Mouse (Mus musculus): ENCODE data around the gene Myl6b.
"Not testable (repeated sequence)": the region's sequence is repeated elsewhere in the genome, so short reads cannot be mapped to it uniquely, and the experiment has no call there.

Gene Myl6b

DNA sequence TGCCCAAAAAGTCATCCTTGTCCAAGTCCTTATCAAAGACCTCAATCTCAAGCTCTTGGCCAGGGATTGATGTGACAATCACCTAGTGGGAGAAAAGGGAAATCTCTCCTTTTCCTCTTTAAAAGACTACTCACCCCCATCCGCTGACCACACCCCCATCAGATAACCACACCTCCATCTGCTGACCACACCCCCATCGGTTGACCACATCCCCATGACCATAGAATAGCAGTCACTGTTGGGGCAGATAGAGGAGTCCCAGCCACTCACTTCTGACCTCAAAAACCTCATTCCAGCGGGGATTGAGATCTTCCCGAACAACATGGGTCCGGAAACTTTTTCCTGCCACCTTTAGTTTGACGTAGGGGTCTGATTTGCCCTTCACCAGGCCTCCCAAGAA lies 18.2 kb upstream of the Myl6b start:
- DNase-seq = no peak

DNA sequence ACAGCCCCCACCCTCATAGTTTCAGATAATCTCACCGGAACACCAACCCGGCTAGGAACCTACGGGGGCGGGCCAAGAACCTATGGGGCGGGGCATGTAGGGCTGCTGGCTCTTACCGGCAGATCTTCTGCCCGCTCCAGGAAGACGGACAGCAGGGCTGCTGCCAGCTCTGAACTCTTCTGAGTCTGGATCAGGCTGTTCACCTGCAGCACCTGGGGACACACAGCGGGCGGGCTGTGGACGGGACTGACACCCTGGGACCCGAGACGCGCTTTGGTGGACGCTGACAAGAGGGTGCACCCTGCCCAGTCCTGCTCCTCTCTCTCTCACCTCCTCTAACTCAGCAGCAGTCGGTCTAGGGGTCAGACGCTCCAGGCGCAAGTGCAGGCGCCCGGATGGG lies 17.5 kb upstream of the Myl6b start:
- no peak for DNase-seq

DNA sequence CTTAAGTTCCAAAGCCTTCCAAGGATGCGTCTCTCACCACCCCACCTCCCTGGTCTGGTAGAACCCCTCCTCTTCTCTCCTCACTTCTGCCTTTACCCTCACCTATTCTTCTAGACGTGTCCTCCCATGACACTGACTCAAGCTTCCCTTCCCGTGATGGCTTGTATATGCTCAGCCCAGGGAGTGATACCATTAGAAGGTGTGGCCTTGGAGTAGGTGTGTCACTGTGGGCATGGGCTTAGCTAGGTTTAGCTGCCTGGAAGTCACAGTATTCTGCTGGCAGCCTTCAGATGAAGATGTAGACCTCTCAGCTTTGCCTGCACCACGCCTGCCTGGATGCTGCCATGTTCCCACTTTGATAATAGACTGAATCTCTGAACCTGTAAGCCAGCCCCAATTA lies 16.6 kb upstream of the Myl6b start:
- DNase-seq = no peak

DNA sequence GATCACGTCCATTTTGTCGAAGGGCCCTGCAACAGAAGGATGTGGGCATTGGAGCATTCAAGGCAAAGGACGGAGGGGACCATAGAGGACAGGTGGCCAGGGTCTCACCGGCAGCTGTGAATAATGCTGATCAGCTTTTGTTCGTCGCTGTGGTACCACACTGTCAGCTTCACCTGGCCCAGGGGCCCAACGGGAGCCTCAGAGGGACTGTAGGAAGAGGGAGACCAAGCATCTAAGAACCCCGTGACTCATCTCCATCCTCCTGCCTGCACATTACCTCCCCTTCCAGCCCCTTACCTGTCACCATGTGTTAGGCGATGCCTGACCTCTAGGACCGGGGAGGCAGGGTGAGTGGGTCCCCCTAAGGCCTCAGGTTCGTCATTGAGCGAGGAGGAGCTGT lies 13.3 kb upstream of the Myl6b start:
- DNase-seq = no peak

DNA sequence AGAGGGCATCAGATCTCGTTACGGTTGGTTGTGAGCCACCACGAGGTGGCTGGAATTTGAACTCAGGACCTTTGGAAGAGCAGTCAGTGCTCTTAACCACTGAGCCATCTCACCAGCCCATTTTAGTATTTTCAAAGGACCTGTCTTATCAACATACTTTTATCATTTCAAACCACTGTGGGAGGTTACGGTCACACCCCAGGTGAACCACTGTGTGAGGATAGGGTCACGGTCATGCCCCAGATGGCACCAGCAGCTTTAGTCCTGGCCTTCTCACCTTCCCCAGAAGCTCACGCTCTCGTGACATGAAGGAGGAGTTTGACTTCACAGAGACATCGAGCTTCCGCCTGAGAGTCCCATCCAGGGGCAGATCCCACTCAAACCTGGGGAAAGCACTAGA lies 12.7 kb upstream of the Myl6b start:
- no peak for DNase-seq

DNA sequence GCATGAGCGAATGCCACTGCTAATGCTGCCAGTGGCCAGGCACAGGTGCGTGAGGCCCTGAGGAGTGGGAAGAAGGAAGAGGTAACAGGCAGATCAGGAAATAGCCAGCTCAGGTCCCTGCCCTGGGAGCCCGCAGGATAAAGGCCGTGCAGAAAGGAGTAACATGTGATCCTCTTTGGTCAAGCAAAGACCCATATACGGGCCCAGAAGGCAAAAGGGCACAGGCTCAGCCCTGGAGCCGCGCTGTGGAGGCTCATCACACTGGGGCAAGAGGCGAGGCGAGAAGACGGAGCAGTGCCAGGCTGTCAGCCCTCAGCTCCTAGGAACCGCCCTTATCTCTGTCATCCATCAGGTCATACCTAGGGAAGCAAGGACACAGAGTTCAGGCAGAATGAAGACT lies 11.8 kb upstream of the Myl6b start:
- DNase-seq = no peak

DNA sequence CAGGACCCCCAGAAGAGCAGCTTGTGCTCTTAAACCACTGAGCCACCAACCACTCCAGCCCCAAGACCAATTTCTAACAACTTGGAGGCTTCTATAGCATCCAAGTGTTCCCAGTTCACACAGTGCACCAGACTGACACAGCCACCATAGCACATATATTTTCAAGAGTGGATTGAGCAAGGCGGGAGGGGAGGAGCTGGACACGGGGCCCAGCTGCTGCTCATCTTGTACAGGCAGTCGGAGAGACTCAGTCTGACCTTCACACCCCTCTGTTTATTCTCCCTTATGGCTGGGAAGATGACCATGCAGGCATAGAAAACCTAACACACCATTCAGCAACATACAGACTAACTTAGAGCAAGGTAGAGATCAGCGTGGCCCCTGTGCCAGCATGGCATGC lies 11.3 kb upstream of the Myl6b start:
- DNase-seq = no peak

DNA sequence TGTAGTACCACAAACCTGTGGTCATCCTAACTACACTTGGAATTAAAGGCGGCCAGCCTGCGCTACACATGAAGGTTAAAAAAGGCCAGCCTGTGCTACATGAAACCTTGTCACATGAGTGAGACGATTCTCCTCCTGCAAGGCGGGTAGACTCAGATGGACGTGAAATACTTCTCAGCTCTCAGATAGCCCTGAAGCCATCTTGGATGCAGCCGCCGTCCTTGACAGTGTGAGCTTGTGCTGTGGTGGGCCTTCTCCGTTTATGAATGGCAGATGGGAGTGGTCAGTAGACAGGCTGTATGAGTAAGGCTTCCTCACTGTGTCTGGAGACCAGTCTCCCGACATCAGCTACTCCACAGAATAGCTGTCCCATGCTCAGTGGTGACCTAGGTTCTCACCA lies 10.7 kb upstream of the Myl6b start:
- no peak for DNase-seq

DNA sequence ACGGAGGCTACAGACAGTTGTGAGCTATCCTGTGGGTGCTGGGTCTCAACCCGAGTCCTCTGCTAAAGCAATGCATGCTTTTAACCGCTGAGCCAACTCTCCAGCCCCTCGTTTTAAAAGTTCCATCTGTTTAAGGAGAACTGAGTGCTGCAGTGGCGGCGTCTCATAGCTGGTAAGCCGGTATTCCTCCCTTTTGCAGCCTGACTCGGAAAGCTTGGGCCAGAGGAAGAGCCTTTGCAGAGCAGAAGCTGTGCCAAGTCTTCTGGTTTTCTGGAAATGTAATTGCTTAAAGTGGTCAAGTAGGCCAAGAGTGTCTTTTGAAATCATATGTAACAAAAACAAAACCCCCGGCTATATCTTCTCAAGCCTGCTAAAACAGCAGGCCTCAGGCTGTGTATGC lies 9.8 kb upstream of the Myl6b start:
- no peak for DNase-seq

DNA sequence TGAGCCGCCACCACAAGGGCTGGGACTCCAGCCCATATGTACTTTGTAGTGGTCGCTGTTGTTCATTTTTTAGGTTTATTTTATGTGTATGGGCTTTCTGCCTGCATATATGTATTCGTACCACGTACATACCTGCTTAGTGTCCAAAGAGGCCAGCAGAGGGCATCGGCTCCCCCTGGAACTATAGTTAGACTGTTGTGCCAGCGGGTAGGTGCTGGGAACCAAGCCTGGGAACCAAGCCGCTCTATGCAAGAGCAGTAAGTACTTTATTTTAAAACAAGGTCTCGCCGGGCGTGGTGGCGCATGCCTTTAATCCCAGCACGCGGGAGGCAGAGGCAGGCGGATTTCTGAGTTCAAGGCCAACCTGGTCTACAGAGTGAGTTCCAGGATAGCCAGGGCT lies 7.5 kb upstream of the Myl6b start:
- no peak for DNase-seq

DNA sequence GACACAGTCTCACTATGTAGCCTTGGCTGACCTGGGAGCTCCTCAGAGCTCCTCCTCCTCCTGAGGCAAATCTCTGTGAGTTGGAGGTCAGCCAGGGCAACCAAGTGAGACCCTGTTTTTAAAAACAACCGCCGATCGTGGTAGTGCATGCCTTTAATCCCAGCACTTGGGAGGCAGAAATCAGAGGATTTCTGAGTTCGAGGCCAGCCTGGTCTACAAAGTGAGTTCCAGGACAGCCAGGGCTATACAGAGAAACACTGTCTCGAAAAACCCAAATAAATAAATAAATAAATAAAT lies 6.8 kb upstream of the Myl6b start:
- not testable (repeated sequence) for DNase-seq

DNA sequence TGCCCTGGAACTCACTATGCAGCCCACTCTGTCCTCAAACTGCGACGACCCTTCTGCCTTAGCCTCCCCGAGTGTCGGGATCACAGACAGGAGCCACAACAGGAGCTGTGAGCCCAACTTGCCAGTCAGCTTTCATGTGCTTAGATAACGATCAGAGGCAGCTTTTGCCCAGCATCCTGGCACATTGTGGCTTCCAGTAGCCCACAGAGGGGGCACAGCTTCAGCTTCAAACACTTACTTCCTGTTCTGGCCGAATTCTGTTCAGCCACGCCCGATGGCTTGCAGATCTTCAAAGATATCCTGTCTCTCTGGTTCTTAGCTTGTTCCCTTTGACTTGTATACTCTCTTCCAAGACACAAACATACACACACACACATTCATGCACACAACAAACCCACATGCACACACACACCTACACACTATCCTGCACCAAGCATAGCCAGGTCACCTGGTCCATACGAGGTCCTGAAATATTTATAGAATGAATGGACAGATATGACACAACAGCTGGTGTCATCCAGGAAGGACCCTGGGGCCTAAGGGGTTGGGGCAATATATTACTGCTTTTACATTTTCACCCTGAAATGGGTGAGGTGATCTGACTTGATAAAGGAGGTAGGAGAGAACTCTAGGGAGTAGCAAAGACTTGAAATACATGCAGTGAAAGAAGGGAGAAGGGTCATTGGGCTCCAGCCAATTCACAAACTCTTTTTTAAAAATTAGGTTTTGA lies 6.3 kb upstream of the Myl6b start:
- no peak for DNase-seq

DNA sequence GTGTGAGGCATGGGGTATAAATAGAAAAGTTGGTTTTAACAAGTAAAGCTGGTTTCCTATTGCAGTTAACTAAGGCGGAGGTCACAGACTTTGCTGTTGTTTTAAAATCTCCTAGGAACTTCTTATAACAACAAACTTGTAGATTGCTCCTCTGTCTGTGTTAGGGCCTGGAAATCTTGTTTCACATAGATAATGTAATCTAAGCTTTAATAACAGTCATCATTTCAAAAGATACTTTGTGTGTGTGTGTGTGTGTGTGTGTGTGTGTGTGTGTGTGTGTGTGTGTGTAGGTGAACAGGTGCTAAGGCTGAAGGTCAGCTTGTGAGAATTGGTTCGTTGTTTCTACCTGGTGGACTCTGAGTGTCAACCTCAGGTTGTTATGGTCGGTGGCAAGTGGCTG lies 5.5 kb upstream of the Myl6b start:
- no peak for DNase-seq

DNA sequence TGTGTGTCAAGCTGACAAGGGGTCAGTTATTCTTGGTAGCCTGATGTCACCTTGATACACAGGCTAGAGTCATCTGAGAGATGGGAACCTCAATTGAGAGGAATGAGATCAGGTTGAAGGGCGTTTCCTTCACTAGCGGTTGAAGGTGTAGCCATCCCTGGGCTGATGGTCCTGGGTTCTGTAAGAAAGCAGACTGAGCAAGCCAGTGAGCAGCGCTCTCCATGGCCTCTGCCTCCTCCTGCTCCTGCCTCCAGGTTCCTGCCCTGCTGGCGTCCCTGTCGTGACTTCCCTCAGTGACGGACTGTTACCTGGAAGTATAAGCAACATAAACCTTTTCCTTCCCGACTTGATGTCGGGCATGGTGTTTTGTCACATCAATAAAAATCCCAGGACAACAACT lies 5.0 kb upstream of the Myl6b start:
- no peak for DNase-seq

DNA sequence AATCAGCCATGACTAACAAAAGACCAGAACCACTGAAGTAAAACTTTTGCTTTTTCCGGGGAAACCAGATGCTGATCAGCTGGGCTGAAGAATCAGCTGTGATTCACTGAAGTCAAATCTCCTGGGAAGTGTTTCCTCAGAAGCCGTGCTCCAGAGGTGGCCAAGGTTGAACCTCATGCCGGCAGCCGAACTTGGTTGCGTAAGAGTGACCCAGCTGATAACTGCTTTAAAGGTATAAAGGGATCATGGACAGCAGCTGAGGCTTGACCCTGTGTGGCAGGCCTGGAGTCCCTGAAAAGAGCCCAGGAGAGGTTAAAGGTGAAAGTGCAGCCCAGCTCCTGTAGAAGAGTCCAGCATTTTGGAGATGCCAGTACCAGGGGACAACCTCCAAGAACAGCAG lies 3.9 kb upstream of the Myl6b start:
- DNase-seq = no peak

DNA sequence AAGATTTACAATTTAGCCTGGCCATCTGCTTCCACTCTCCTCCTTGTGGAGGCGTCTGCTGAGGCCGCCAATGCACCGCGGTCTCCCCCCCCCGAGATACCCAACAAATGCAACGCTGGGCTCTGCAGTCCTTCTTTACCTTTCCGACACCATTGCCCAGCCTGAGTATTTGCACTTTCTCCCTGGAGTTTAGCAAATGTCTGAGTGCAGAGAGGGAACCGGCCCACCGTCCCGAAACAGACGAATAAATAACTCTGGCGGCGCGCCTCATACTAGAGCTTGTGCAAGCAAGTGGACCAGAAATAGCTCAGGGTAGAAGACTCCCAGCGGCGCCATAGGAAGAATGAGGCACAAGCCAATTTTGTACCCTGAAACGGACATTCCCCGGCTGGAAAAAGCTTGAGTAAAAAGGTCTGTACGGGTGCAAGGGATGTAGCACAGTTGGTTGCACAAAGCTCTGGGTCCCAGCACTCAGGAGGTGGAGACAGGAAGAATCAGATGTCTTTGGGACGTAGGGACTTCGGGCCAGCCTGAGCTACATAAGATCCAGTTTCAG lies 709 bp upstream of the Myl6b start:
- DNase-seq = no peak

DNA sequence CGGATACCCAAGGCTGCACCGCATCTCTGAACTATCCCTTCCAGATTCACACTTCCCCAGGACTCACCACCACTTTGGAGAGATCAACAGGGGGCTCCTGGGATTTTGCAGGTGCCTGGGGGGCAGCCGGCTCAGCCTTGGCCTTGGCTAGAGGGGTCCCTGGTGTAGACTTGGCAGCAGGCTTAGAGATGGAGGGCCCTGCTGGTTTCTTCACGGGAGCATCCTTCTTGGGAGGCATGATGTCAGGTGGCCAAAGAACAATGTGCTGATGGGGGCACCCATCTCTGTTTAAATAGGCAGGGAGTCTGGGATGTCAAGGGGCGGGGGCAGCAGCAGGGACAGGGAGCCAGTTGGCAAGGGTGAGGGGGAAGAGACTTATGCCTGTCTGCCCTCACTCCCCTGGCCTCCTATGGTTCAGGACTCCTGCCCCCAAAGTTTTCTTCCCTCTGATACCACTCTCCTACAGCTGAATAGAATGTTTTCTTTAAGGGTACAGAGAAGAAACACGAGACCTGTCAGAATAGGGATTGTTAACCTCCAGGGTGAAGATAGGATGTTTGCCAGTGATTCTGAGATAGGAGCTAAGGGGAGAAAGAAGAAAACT lies 1.2 kb downstream of the Myl6b start:
- DNase-seq = no peak

DNA sequence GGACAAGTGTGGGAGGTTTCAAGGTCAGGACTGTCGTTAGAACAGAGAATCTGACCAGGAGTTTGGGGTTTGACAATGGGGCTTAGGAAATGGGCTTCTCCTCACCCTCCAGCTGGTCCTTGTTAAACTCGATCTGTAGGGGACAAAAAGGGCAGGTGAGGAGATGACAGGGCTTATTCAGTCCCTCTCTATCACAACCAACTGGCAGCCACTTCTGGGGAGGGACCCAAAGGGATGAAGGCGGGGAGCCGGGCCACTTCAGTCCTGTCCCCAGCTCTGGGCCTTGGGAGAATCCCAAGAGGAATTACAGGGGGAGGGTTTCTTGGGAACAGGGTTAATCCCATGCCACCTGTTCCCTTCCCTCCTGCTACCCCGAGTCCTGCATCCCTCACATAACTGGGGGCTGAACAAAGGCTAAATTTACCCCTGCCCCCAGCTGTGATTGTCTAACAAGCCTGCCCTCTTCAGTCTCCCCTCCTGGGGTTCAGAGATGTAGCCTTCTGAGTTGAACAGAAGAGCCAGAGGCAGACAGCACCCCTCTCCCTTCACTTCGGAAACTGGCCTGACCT lies 1.9 kb downstream of the Myl6b start:
- no peak for DNase-seq

DNA sequence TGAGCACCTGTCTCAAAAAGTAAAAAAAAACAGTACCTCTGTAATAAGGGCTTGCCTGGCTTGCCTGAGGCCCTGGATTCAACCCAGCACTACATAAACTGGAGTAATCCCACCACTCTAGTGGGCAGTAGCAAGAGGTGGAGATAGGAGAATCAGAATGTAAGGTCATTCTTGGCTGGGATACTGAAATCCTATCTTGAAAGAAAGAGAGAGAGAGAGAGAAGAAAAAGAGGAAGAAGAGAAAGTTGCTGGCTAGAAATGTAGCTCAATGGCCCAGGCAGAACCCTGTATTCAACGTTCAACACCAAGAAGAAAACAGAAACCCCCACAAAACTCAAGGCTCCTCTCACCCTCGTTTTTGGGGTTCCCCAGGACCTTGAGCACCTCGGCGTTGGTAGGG lies 2.6 kb downstream of the Myl6b start:
- no peak for DNase-seq

DNA sequence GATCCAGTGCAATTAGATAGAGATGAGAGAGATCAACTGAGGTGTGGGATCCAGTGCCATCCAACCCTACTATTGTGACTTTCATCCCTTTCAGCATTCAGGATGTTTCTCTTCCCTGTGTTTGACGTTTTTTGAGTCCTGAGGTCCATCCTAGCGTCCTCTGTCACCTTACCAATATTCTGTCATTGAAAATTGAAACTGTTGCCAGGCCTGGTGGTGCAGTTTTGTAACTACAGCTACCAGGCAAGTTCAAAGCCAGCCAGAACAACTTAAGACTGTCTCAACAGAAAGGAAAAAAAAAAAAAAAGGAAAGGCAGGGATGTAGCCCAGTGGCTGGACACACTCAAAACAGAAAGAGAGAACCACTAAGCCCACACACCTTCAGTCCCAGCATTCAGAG lies 3.2 kb downstream of the Myl6b start:
- no peak for DNase-seq

DNA sequence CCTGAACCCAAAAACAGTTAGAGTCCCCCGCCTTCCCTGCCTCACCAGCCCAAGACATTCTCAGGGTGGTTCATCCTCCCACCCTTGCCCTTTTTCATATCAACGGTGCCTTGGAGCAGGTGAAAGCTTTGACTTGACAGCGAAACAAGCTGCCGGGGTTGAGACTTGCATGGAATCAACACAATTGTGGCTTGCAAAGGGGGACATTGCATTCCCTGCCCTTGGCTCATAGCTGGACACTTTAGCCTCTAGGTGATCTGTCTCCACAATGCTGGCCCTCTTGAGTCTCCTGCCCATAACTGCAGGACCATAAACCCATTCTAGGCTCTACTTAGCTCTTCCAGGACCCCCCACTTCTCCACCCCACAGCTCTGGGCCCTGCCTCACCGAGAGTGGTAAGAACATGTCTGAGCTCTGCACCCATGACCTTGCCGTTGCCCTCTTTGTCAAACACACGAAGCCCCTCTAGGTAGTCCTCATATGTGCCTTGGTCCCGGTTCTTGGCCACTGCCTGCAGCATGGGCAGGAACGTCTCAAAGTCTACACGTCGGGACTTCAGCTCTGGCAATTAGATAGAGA lies 3.7 kb downstream of the Myl6b start:
- DNase-seq = no peak

DNA sequence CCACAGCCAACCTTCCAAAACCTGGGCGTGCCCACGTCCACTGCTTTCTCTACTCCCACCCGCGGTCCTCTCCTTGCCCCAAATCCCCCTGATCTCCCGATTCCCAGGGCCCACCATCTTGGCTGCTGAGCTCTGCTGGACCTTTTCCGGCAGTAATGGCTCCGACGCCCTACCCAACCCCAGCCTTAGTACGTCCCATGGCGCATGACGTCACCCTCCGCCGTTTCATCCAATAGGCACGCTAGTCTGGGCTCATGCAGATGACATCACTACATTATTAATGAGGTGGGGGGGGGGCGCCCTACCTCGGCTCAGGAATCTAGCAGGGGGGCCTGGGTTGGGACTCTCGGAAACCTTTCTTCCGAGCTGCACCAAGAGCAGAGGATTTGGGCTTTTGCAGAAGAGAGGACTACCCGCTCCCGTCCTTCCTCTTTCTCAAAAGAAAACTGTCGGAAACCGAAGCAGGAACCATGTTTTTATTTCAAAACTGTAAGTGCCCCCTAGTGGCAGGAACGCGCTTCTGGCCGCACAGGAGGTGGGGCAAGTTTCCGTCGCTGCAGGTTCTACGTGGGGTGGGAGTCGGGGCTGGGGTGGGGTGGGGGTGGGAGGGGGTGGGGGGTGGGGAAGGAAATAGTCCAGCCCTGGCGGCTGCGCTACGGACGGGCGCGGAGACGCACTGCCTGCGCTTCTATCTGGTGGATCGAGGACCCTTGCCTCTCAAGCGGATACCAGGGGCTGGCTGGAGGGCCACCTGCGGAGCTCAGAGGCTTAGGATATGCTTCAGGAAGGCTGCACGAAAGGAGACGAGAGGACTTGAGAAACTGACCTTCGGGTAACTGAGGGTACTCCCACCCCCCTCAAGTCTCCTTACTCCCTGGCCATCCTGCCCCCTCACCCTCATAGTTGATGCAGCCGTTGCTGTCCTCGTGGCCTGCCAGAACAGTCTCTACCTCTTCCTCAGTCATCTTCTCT lies 4.5 kb downstream of the Myl6b start, which contains the start of gene Myl6:
Gene Myl6, minus strand, starts transcription at position 451 of the 972 bp plus-strand sequence.
- peak; percentile 99 for DNase-seq

DNA sequence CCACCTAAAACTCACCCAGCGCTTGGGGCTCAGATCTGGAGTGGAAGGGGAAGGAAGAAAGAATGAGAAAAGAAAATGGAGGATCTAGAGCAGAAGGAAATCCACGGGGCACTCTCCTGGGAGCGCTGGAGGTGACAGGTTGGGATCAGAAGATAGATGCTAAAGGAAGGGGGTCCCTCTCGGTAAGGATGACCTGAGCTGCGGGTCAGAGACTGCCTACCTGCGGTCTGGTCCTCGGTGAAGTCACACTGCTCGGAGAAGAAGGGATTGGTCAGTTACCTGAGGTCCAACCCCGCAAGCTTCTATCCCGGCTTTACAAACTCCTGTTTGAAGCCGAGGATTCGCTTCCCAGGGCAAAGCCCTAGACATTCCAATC lies 5.2 kb downstream of the Myl6b start:
- no peak for DNase-seq
